Mouse (Mus musculus) liver, adult 2 months (tissue): ENCODE data around the gene Igf2r. TPM values are rescaled to one million over a fixed set of nuclear protein-coding genes. Genes with fewer than 3 reads are reported as not detected.

ENCODE experiments used
- DNase-seq: peaks from one replicate; pipeline ENCODE4 v3.0.0-alpha.2; 2011; ENCODE audit warnings: low read depth, low spot score; ENCODE audit errors: extremely low read depth
- H3K27ac ChIP-seq: fragments of 200-500 bp; replicated peaks from 2 replicates; pipeline ENCODE4 v1.5.1; 2012; ENCODE audit warnings: low read depth, mild to moderate bottlenecking, control low read depth, inconsistent platforms, low read length; ENCODE audit not compliant: insufficient read depth
- H3K27me3 ChIP-seq: fragments of 200-500 bp; 2 replicates; pipeline ENCODE4 v1.6.1; 2012; ENCODE audit warnings: mild to moderate bottlenecking, moderate library complexity, low read length, inconsistent platforms; ENCODE audit not compliant: control insufficient read depth, insufficient read depth
- H3K36me3 ChIP-seq: fragments of 200-500 bp; 2 replicates; pipeline ENCODE4 v1.6.1; 2012; ENCODE audit warnings: low read length, inconsistent platforms; ENCODE audit not compliant: control insufficient read depth, insufficient read depth
- H3K4me1 ChIP-seq: fragments of 200-500 bp; 2 replicates; pipeline ENCODE4 v1.6.1; 2011; ENCODE audit warnings: low read length; ENCODE audit not compliant: control insufficient read depth, insufficient read depth
- H3K4me3 ChIP-seq: fragments of 200-500 bp; 2 replicates; pipeline ENCODE4 v1.5.1; 2011; ENCODE audit warnings: low read depth, mild to moderate bottlenecking, control low read depth, low read length, moderate library complexity; ENCODE audit not compliant: insufficient read depth
- H3K79me2 ChIP-seq: fragments of 200-500 bp; 2 replicates; pipeline ENCODE4 v1.6.1; 2012; ENCODE audit warnings: inconsistent platforms, mild to moderate bottlenecking, low read length, moderate library complexity; ENCODE audit not compliant: control insufficient read depth, insufficient read depth
- H3K9ac ChIP-seq: fragments of 200-500 bp; 2 replicates; pipeline ENCODE4 v1.6.1; 2012; ENCODE audit warnings: low read depth, mild to moderate bottlenecking, control low read depth, inconsistent platforms, low read length
- CTCF ChIP-seq: fragments of 200-500 bp; IDR thresholded peaks from 2 replicates; pipeline ENCODE4 v1.5.1; 2011; ENCODE audit warnings: low read depth, low read length, control low read depth
- POLR2A ChIP-seq: fragments of 200-500 bp; IDR thresholded peaks from 2 replicates; pipeline ENCODE4 v1.6.1; 2011; ENCODE audit warnings: low read length, control low read depth; ENCODE audit not compliant: insufficient read depth; ENCODE audit errors: extremely low read depth
- WGBS: fragments of 180-500 bp; shearing (Covaris S2); methylation state at CpG from one replicate; pipeline ENCODE4 v1.1.7; 2018; 5-methylcytosine and 5-hydroxymethylcytosine counted together
- polyA plus RNA-seq: library from polyadenylated mRNA; depleted of rRNA; stranded (reverse); fragments of >200 nt; gene quantifications from 2 replicates; pipeline ENCODE4 v1.2.3, GENCODE M21; 2012
- total RNA-seq: library from RNA; depleted of rRNA; stranded (reverse); fragments of >200 nt; gene quantifications from 2 replicates; pipeline ENCODE4 v1.2.3, GENCODE M21; 2014

Gene Igf2r
- total and polyA plus RNA-seq, 2 experiments: 8.0 to 22.3 TPM

DNA sequence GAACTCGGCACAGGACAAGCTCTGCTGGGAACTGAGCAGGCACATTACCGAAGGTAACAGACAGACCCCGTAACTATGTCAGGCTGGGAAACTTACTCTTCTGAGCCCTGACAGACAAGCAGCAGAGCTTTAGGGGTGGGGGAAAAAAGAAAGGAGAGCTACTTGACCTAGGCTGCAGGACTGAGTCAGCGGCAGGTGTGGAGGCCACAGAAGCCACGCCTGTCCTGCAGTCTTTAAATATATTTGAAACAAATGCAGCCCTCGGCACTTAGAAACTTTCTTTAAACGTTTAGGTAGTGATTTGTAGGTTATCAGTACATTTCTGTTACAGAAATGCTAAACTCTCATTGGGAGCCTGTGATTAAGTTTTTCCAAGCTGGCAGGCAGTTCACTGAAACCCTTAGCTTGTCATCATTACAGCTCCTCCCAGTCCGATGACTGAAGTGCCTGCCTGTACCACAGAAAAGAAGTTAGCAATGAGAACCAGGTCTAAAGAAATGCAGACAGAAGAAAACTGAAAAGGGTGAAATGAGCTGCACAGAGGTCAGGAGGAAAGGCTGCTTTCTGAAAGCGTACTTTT is 18.8 kb downstream of the Igf2r start:
- H3K9ac ChIP-seq: no peak overlapping the region
- H3K4me1 ChIP-seq: 0 out of 2 replicates have a peak, but pooled peaks cover 4% of the 10 kb centered on the region
- 83% methylated on average over 9 of the region's 9 CpGs for WGBS
- no peak overlapping the region for H3K27ac ChIP-seq
- DNase-seq: no peak
- TF ChIP-seq CTCF (no peak), POLR2A (no peak)
- no peak overlapping the region for H3K4me3 ChIP-seq
- H3K27me3 ChIP-seq: no peaks in the 10 kb centered on the region
- peaks cover 19% of the 10 kb centered on the region; the same call in 1 of the 2 replicates for H3K79me2 ChIP-seq
- no peaks in the 10 kb centered on the region for H3K36me3 ChIP-seq

DNA sequence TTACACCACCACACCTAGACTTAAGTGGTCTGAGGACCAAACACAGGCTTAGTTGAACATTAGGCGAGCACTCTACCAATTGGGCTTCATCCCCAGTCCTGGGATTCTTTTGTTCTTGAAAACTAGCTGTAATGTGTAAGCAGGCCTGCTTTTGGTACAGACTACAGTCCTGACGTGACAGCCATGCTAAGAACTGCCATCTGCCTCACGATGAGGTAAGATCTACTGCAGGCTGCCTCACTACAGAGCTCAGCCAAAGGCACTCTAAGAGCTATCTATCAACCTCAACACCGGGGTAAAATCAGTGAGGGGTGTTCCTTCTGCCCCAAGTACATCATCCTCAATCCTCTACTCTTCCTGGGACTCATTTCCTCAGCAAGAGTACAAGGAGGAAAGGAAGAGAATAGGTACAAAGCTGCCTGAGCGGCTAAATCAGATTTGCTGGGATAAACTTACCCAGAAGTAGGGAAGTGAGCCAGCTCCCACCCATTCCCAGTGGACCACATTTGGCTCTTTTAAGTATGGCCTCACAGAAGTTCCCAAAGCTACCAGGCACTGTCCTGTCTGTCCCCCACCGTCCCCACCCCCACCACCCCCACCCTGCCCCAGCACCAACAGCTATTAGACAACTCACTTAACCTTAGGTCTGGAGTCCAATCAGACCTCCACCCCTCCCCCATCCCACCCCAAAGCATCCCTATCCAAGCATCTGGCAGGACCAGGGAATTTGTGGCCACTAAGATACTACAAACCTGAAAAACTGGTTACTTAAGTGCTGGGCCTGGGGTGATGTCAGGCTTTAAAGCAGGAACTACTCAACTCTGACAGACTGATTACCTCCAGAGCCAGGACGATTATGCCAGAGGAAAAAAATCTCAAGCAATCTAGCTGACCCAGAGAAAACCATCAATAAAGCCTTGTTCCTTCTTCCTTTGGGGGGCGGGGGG is 19.8 kb downstream of the Igf2r start:
- no peaks in the 10 kb centered on the region for H3K36me3 ChIP-seq
- TF ChIP-seq CTCF: no peak
- no peak for TF ChIP-seq POLR2A
- DNase-seq: no peak
- no peaks in the 10 kb centered on the region for H3K27me3 ChIP-seq
- no peak overlapping the region for H3K9ac ChIP-seq
- H3K27ac ChIP-seq: no peak overlapping the region
- 0 out of 2 replicates have a peak, but pooled peaks cover 2% of the 10 kb centered on the region for H3K4me1 ChIP-seq
- WGBS: 55% methylated on average over 8 of the region's 8 CpGs
- no peak overlapping the region for H3K4me3 ChIP-seq
- peaks cover 13% of the 10 kb centered on the region; the same call in 1 of the 2 replicates for H3K79me2 ChIP-seq

DNA sequence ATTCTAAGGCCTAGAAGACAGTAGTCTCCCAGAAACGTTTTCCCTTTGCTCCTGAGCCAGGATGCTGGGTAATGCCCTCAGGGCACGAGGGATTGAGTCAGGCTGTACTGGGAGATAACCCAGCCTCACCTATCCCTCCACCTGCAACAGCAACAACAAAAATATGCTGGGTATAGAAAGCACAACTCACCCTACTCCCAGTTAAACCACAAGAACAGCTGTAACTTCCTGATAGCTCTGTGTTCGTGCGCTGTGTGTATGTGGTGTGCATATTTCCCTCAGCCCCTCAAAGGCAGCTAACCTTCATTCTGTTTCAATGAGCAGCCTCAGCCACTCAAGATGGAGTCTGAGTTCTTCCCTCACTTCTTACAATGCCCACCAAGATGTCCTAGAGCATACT is 23.7 kb downstream of the Igf2r start:
- H3K9ac ChIP-seq: no peak overlapping the region
- DNase-seq: no peak
- H3K27ac ChIP-seq: no peak overlapping the region
- H3K4me1 ChIP-seq: no peaks in the 10 kb centered on the region
- H3K27me3 ChIP-seq: no peaks in the 10 kb centered on the region
- peaks cover 17% of the 10 kb centered on the region; the same call in 1 of the 2 replicates for H3K79me2 ChIP-seq
- no peak overlapping the region for H3K4me3 ChIP-seq
- WGBS: 73% methylated on average over 4 of the region's 4 CpGs
- TF ChIP-seq CTCF (no peak), POLR2A (no peak)
- H3K36me3 ChIP-seq: no peaks in the 10 kb centered on the region

DNA sequence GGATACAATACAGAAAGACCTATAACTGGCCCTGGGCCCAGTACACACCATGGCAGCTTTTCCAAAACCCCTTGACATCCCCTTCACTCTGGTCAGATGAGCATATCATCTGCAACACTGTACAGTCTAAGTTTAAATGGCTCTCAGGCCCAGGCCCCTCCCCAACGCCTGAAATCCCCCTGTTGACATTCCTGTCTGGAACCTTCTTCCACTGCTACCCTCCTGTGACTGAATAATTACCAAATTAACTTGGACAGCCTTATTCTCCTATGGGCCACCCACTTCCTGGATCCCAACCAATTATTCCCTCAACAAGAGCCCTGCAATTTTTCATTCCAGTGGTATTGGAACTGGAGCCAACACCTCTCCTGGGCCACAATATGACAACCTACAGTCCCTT is 25.4 kb downstream of the Igf2r start:
- TF ChIP-seq CTCF: no peak
- TF ChIP-seq POLR2A: no peak
- Histone ChIP-seq H3K27ac (no peak overlapping the region), H3K4me3 (no peak overlapping the region), H3K4me1 (no peaks in the 10 kb centered on the region), H3K79me2 (peaks cover 13% of the 10 kb centered on the region; the same call in 1 of the 2 replicates), H3K36me3 (no peaks in the 10 kb centered on the region), H3K27me3 (no peaks in the 10 kb centered on the region), H3K9ac (no peak overlapping the region)
- no peak for DNase-seq
- 86% methylated on average over 1 of the region's 1 CpGs for WGBS

DNA sequence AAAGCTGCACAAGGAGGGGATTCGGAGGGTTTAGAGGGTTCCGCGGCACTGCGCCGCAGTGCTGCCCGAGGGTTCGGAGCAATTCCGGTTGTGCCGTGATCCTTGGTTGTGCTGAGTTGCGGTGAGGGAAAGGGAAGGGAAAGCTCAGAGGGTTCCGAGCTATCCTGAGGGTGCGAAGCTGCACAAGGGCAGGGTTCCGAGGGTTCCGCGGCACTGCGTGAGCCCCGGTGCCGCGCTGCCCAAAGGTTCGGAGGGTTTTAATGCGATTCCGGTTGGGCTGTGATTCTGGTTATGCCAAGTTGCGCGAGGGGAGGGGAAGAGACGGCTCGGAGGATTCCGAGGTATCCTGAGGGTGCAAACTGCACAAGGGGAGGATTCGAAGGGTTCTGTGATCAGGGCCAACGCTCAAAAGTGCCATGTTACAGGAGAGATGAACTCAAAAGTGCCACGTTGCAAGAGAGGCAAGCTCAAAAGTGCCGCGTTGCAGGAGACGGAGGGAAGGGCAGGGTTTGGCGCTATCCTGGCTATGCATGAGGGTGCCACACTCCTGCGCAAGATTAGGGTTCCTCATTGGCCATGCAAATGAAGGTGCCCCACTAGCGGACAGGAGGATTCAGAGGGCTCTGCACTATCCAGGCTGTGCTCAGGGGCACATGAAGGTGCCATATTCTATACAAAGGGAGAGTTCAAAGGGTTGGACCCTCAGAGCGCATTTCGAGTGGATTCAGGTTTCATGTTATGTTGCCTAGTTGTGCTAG is 27.1 kb downstream of the Igf2r start:
- Histone ChIP-seq H3K36me3 (no peaks in the 10 kb centered on the region), H3K4me1 (no peaks in the 10 kb centered on the region), H3K79me2 (0 out of 2 replicates have a peak, but pooled peaks cover 5% of the 10 kb centered on the region), H3K27ac (no peak overlapping the region), H3K9ac (peak overlapping the region; percentile 32), H3K27me3 (no peaks in the 10 kb centered on the region), H3K4me3 (peak overlapping the region; percentile 53)
- 56% methylated on average over 38 of the region's 38 CpGs for WGBS
- no peak for DNase-seq
- TF ChIP-seq CTCF (no peak), POLR2A (no peak)
